Mouse (Mus musculus) liver, embryonic 14.5 days (tissue): ENCODE data around the gene Lamb1. TPM values are rescaled to one million over a fixed set of nuclear protein-coding genes. Genes with fewer than 3 reads are reported as not detected.

Experiments
- ATAC-seq: fragments of 200-750 bp; cut with Nextera tagmentation; 2 replicates; pipeline ENCODE4 v1.8.0; 2017; ENCODE audit warnings: moderate number of reproducible peaks, mild to moderate bottlenecking, moderate library complexity; ENCODE audit not compliant: insufficient read depth
- DNase-seq, 3 experiments: peaks; one replicate each; pipeline ENCODE4 v3.0.0-alpha.2; 2012 to 2013; ENCODE audit warnings: low read depth in 3 of 3, low spot score in 3 of 3
- H3K27ac ChIP-seq: fragments of 300-500 bp; sonication (generic); 2 replicates; pipeline ENCODE4 v1.5.1; 2014; ENCODE audit warnings: moderate library complexity, mild to moderate bottlenecking, control low read depth, inconsistent platforms
- H3K27me3 ChIP-seq: fragments of 300-500 bp; sonication (generic); 2 replicates; pipeline ENCODE4 v1.6.1; 2014; ENCODE audit warnings: mild to moderate bottlenecking, low read length, moderate library complexity; ENCODE audit not compliant: control insufficient read depth, insufficient read depth
- H3K36me3 ChIP-seq: fragments of 300-500 bp; sonication (generic); replicated peaks from 2 replicates; pipeline ENCODE4 v1.6.1; 2014; ENCODE audit warnings: low read depth; ENCODE audit not compliant: control insufficient read depth, insufficient read depth
- H3K4me1 ChIP-seq, 2 experiments: fragments of 200-500 bp in 1 of 2; fragments of 300-500 bp in 1 of 2; sonication (generic) in 1 of 2; replicated peaks; 2 replicates each; pipeline ENCODE4 v1.6.1; 2012 to 2014; ENCODE audit warnings: antibody characterized with exemption in 1 of 2, inconsistent platforms in 1 of 2, low read length in 1 of 2; ENCODE audit not compliant: control insufficient read depth in 2 of 2, insufficient read depth in 2 of 2
- H3K4me2 ChIP-seq: fragments of 300-500 bp; sonication (generic); 2 replicates; pipeline ENCODE4 v1.6.1; 2014; ENCODE audit warnings: low read depth, mild to moderate bottlenecking, control low read depth, moderate library complexity
- H3K4me3 ChIP-seq, 2 experiments: fragments of 200-500 bp in 1 of 2; fragments of 300-500 bp in 1 of 2; sonication (generic) in 1 of 2; 2 replicates each; pipeline ENCODE4 v1.5.1; 2012 to 2014; ENCODE audit warnings: low read depth in 2 of 2, low read length in 2 of 2, mild to moderate bottlenecking in 2 of 2, control low read depth in 1 of 2, inconsistent platforms in 1 of 2, moderate library complexity in 1 of 2; ENCODE audit not compliant: insufficient read depth in 1 of 2
- H3K9ac ChIP-seq: fragments of 300-500 bp; sonication (generic); replicated peaks from 2 replicates; pipeline ENCODE4 v1.6.1; 2014; ENCODE audit warnings: mild to moderate bottlenecking, control low read depth, moderate library complexity
- H3K9me3 ChIP-seq: fragments of 300-500 bp; sonication (generic); 2 replicates; pipeline ENCODE4 v1.6.1; 2016; ENCODE audit warnings: low read length, mixed read lengths; ENCODE audit not compliant: control insufficient read depth
- CTCF ChIP-seq: IDR thresholded peaks from 2 replicates; pipeline ENCODE4 v1.5.1; 2016; ENCODE audit warnings: antibody characterized with exemption, low read depth, control low read depth
- EP300 ChIP-seq: IDR thresholded peaks from 2 replicates; pipeline ENCODE4 v1.6.1; 2016; ENCODE audit warnings: antibody characterized with exemption, low read depth
- WGBS: fragments of 180-500 bp; shearing (Covaris S2); extraction: QIAGEN DNeasy Blood & Tissue Kit; methylation state at CpG from one replicate; pipeline ENCODE4 v1.1.7; 2014; ENCODE audit not compliant: insufficient replicate concordance; 5-methylcytosine and 5-hydroxymethylcytosine counted together
- polyA plus RNA-seq, 2 experiments: library from polyadenylated mRNA; depleted of rRNA in 1 of 2; stranded (reverse) in 1 of 2; unstranded in 1 of 2; fragments of >200 nt; fragmentation: Nextera tagmentation in 1 of 2; extraction: Ambion mirVana in 1 of 2; gene quantifications; 2 replicates each; pipeline versions ENCODE4 v1.2.1 to v1.2.3; 2012 to 2014

Lamb1 gene
- polyA plus RNA-seq, 2 experiments = 1.9 to 2.6 TPM

DNA sequence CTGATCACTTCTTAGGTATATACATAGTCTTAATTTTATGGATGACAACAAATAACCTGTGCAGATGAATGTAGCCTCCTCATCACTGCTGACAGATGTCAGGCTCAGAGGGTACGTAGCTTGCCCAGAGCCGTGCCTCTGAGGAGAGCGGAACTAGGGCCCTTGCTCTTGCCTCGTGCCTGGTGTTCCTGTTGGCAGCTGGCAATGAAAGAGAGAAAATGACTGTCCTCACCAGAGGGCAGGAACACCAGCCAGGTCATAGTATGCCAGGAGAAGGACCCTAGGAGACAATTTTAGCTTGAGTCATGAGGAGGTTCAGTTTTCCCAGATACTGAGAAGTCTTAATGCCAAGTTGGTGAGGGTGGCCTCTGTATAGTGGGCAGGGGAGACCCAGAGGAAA lies 48.1 kb downstream of the Lamb1 start:
- TF ChIP-seq EP300 (no peak), CTCF (no peak)
- Histone ChIP-seq H3K4me1 (no peaks in the 10 kb centered on the region), H3K9ac (no peak overlapping the region), H3K4me2 (no peak overlapping the region), H3K36me3 (no peaks in the 10 kb centered on the region), H3K9me3 (no peaks in the 10 kb centered on the region), H3K27ac (no peak overlapping the region), H3K27me3 (no peaks in the 10 kb centered on the region), H3K4me3 (no peak overlapping the region)
- DNase-seq (no peak), ATAC-seq (no peak)
- 74% methylated on average over 4 of the region's 4 CpGs for WGBS

DNA sequence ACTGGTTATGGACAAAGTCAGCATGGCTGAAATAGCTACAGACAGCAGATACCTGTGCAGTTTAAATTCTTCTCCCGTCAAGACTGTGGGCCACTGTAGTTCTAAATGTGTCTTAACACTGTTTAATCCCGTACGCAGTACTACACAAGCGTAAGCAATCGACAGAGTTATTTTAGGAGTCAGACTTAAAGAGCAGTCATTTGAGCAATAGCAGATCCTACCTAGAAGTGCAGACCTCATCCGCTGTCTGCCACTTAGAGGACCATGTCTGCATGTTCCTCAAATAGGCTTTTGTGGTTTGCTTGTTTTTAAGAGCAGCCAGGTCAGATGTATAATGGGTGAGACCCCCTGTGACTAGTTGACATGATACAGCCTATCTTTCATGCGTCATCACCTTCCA lies 49.3 kb downstream of the Lamb1 start:
- ATAC-seq (no peak), DNase-seq (no peak)
- 69% methylated on average over 7 of the region's 7 CpGs for WGBS

DNA sequence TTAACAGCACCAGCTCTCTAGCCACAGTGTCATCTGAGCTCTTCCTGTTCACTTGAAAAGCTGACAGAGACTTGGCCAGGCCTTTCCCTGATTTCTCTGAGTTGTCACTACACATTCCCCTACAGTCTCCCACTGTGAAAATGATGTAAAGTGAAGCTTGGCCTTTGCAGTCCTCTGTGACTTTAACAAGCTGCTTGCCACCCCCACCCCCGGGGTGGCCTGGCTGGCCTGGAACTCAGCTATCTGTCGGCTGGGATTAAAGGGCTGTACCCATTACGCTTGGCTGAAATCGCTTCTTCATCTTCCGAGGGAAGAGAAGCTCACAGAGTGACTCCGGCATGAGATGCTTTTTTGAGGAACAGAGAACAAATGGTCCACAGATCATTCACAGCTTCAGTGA lies 50.9 kb downstream of the Lamb1 start:
- DNase-seq = no peak

More for the DNA sequence above, 49.3 kb downstream of the Lamb1 start:
- Histone ChIP-seq H3K27ac (no peak overlapping the region), H3K4me3 (no peak overlapping the region), H3K9ac (no peak overlapping the region), H3K4me1 (no peaks in the 10 kb centered on the region), H3K9me3 (no peaks in the 10 kb centered on the region), H3K36me3 (no peaks in the 10 kb centered on the region), H3K27me3 (no peaks in the 10 kb centered on the region), H3K4me2 (no peak overlapping the region)
- TF ChIP-seq EP300 (no peak), CTCF (no peak)

DNA sequence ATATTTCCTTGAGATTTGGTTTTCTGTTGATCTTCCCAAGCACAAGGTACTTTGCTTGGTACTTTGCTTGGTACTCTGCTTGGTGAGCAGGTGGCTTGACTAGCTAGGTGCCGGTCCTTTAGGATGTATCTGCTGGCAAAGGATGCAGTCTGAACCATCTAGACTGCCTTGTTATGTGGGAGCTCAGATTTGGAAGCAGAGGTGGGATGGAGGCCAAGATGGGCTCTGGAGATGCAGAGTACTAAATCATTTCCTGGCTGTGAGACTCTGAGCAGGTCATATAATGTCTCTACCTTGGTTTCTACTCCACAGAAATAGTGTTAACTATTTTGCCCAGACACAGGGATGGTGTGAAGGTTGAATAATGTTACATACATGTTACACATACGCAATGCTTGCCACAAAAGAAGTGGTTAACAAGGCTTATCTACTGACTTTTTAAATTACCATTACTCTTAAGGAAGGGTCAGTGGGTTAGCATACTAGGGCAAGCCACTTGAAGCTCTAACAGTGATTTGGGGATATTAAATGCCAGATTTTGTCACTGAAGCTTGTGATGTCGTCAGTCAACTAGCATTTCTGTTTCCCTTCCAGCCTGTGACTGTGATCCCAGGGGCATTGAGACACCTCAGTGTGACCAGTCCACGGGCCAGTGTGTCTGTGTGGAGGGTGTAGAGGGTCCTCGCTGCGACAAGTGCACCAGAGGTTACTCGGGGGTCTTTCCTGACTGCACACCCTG lies 52.8 kb downstream of the Lamb1 start:
- DNase-seq (no peak), ATAC-seq (no peak)
- Histone ChIP-seq H3K9me3 (no peaks in the 10 kb centered on the region), H3K4me1 (no peaks in the 10 kb centered on the region), H3K4me3 (no peak overlapping the region), H3K9ac (no peak overlapping the region), H3K27me3 (no peaks in the 10 kb centered on the region), H3K27ac (no peak overlapping the region), H3K36me3 (no peaks in the 10 kb centered on the region), H3K4me2 (no peak overlapping the region)
- no peak for TF ChIP-seq CTCF
- no peak for TF ChIP-seq EP300
- 62% methylated on average over 7 of the region's 7 CpGs for WGBS

More for the DNA sequence above, 50.9 kb downstream of the Lamb1 start:
- no peak for ATAC-seq
- H3K9ac ChIP-seq = no peak overlapping the region
- TF ChIP-seq EP300 (no peak), CTCF (no peak)
- no peak overlapping the region for H3K4me2 ChIP-seq
- H3K27ac ChIP-seq = no peak overlapping the region
- WGBS = 61% methylated on average over 6 of the region's 6 CpGs
- H3K36me3 ChIP-seq = no peaks in the 10 kb centered on the region
- no peaks in the 10 kb centered on the region for H3K9me3 ChIP-seq
- no peaks in the 10 kb centered on the region for H3K27me3 ChIP-seq
- H3K4me3 ChIP-seq = no peak overlapping the region
- no peaks in the 10 kb centered on the region for H3K4me1 ChIP-seq

DNA sequence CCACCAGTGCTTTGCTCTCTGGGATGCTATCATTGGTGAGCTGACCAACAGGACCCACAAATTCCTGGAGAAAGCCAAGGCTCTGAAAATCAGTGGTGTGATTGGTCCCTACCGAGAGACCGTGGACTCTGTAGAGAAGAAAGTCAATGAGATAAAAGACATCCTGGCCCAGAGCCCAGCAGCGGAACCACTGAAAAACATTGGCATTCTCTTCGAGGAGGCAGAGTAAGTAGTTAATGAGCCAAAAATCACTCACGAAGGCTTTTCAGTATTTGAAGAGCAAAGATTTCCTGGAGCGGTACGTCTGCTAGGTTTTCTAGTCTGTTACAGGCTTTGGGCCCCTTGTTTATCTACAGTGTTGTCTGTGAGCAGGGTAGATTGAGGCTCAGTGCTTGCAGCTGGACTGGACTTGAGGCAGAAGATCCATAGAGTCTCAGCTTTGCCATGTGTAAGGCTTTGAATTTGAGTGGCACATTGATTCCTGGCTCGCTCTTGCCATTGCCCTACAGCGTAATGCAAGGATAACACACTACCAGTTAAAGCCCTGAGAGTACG lies 53.5 kb downstream of the Lamb1 start:
- DNase-seq (no peak), ATAC-seq (no peak)
- H3K9me3 ChIP-seq = no peaks in the 10 kb centered on the region
- H3K9ac ChIP-seq = no peak overlapping the region
- no peaks in the 10 kb centered on the region for H3K4me1 ChIP-seq
- WGBS = 70% methylated on average over 10 of the region's 10 CpGs
- no peaks in the 10 kb centered on the region for H3K36me3 ChIP-seq
- TF ChIP-seq EP300 (no peak), CTCF (no peak)
- no peak overlapping the region for H3K27ac ChIP-seq
- no peak overlapping the region for H3K4me3 ChIP-seq
- no peak overlapping the region for H3K4me2 ChIP-seq
- H3K27me3 ChIP-seq = no peaks in the 10 kb centered on the region
